Mouse (Mus musculus) G1E (cell line): ENCODE data around the gene Adarb1.

Experiments used
- CTCF ChIP-seq: IDR thresholded peaks from 2 replicates; pipeline ENCODE4 v1.5.1; 2012; ENCODE audit warnings: low read depth, low read length, inconsistent platforms, mixed read lengths
- GATA1 ChIP-seq: IDR thresholded peaks from 2 replicates; pipeline ENCODE4 v1.6.1; 2012; ENCODE audit warnings: borderline replicate concordance, low read length, inconsistent platforms, mixed read lengths
- POLR2AphosphoS5 ChIP-seq: IDR thresholded peaks from 2 replicates; pipeline ENCODE4 v1.6.1; 2012; ENCODE audit warnings: low read depth, low read length, inconsistent platforms; ENCODE audit not compliant: insufficient replicate concordance
- TAL1 ChIP-seq: conservative IDR thresholded peaks from 2 replicates; pipeline ENCODE4 v1.6.1; 2012; ENCODE audit warnings: low read depth, low read length, inconsistent platforms, mixed read lengths

DNA sequence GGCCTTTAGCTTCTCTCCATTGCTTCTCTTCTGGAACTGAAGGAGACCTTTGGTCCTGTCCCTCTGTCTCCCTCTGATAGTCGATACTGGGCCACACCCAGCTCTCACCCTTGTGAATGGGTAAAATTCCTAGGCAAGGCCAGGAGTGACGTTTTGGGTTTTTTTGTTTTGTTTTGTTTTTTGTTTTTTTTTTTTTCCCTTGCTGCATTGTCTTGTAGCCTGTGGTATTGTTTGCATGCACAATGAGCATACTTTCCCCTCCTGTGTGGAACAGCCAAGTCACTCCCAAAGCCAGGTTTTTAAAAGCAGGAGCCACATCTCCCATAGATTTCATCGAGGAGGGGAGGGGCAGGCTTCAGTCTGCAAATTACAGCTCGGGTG is 16.0 kb upstream of the Adarb1 start:
- TF ChIP-seq CTCF: no peak
- no peak for TF ChIP-seq GATA1
- no peak for TF ChIP-seq POLR2AphosphoS5
- no peak for TF ChIP-seq TAL1
